Mouse (Mus musculus) gastrocnemius, adult 2 months (tissue): ENCODE data around the gene Adamts9. TPM values are rescaled to one million over a fixed set of nuclear protein-coding genes. Genes with fewer than 3 reads are reported as not detected.

Experiments
- DNase-seq: peaks from one replicate; pipeline ENCODE4 v3.0.0; 2022
- H3K27ac ChIP-seq: fragments of 200-600 bp; 2 replicates; pipeline ENCODE4 v1.8.1; 2022; ENCODE audit warnings: mild to moderate bottlenecking
- H3K4me3 ChIP-seq: fragments of 200-600 bp; 2 replicates; pipeline ENCODE4 v1.8.1; 2022; ENCODE audit warnings: mild to moderate bottlenecking, moderate library complexity
- CTCF ChIP-seq: fragments of 200-600 bp; IDR thresholded peaks from 2 replicates; pipeline ENCODE4 v1.8.1; 2022; ENCODE audit warnings: antibody characterized with exemption, mild to moderate bottlenecking, moderate library complexity
- intact Hi-C: fragments of 180-260 bp; cut with DNase I; formaldehyde crosslinking; loops from one replicate; pipeline ENCODE4 v1.15.1; 2025
- total RNA-seq, 2 experiments: library from RNA; stranded (reverse); gene quantifications; 2 replicates each; pipeline ENCODE4 v1.2.3; 2021

The Adamts9 gene
- total RNA-seq, 2 experiments from 2014 or later, result 8.5 to 8.9 TPM

DNA sequence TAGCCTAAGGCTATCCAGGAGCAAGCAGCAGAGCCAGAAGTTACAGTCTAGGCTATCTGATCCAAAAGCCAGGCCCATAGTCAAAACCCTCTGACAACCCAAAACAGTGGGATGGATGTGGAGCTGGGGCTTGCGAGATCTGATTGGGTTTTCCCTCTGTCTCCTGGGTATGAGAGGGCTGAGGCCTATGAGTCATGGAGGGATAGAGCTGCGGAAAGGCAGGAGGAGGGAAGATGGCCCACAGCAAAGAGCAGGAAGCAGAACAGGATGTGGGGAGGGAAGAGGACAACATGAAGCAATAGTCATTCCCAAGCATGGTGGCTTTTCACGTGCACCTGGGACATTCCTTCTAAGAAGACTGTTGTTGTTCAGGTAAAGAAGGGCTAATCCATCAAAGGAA is 32.7 kb downstream of the Adamts9 start:
- Histone ChIP-seq H3K4me3 (no peak overlapping the region), H3K27ac (no peak overlapping the region)
- TF ChIP-seq CTCF, result no peak
- intact Hi-C loops, result no loop called here
- DNase-seq, result no peak

DNA sequence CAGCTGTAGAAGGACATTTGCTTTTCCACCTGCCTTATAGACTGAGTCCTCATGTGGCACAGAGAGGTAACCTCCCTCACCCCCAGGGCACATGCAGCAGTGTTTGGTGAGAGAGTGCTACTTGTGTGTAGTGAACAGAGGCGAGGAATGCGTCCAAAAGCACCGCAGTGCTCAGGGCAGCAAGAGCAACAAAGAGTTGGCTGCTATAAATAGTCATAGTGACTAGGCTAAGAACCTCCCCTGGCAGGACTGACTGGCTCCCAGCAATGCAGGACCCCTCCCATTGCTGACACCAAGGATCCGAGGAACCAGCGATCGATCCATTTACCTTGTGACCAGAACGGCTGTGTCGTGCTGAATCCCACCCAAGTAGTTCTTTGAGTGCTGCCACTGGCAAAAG is 33.9 kb downstream of the Adamts9 start:
- Histone ChIP-seq H3K4me3 (no peak overlapping the region), H3K27ac (no peak overlapping the region)
- TF ChIP-seq CTCF, result no peak

DNA sequence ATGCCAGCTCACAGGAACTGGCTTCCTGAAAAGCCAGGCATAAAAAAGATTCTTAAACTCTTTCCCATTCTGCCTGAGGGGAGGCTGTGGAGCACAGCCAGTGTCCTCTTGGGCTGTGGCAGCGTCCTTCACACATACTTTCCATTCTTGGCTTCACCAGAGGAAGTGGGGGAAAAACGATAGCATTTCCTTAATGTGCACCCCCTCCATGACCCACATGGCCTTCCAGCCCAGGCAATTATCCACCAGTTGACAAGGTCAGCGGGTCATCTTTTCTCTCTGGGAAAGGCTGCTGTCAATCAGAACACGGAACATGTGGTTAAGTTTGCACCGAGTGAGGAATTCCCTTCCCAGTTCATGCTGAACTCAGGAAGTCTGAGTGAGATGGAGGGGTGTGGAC is 37.4 kb downstream of the Adamts9 start:
- peak; percentile 31 for TF ChIP-seq CTCF
- DNase-seq, result peak; percentile 51
- Histone ChIP-seq H3K4me3 (peak overlapping the region; percentile 3; the same call in 1 of the 2 replicates), H3K27ac (peak overlapping the region; percentile 66)
- intact Hi-C loops, result loop anchor here (2.0 kb wide), 1 partner anchor 35 kb away; no protein-coding TSS in a partner anchor

More for the DNA sequence above, 33.9 kb downstream of the Adamts9 start:
- DNase-seq, result no peak
- intact Hi-C loops, result no loop called here

DNA sequence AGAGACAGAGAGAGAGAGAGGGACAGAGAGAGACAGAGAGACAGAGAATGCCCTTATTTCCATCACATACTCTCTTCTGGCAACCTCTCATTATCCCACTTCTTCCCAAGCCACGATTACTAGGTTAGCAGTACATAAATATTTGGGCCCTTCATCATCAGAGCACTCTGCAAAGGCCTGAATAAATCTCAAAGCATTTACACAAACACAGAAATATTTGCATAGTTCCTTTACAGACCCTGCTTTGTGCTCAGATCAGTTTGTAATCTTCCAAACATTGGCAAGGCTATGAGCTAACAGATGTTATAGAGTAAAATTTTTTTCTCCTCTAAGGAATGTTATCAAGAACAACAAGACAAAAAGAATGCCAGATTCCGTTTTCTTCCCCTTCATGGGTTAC is 38.8 kb downstream of the Adamts9 start:
- H3K27ac ChIP-seq, result no peak overlapping the region
- no peak for TF ChIP-seq CTCF
- intact Hi-C loops, result no loop called here
- H3K4me3 ChIP-seq, result no peak overlapping the region
- no peak for DNase-seq

DNA sequence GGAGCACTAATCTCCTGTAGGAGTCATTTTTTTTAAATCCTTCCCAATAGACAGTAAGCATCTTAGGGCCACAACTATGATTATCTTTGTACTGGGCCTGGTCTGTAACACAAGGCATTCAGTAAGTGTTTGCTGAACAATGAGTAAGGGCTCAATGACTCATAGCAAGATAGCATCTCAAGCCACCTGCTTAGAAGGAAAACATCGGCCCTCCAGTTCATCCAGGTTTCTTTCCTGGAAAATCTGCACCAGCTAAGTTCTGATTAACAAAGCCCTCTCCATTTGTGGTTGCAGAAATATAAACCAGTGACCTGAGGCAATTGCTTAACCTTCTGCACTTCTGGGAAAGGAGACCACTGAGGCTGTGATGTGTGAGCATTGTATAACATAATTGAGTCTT is 39.3 kb downstream of the Adamts9 start:
- Histone ChIP-seq H3K27ac (no peak overlapping the region), H3K4me3 (no peak overlapping the region)
- DNase-seq, result no peak
- TF ChIP-seq CTCF, result no peak
- intact Hi-C loops, result no loop called here

DNA sequence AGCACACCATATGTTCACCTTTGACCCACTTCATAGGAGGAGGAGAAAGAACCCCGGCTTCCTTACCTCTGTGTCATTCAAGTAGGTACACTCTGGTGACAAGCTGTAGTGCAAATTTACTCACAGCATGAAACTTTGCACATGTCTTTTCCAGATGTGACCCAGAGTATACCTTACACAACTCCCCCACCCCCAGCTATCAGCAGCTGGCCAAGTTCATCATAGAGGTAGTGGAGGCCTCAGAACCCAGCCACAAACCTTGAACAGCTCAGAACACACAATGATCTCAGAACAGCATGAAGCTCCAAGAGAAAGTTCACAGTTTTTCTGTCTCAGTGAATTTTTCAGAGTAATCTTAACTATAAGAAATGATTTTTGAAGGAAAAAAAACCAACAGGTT is 51.8 kb downstream of the Adamts9 start:
- H3K4me3 ChIP-seq, result no peak overlapping the region
- H3K27ac ChIP-seq, result no peak overlapping the region
- intact Hi-C loops, result no loop called here
- no peak for DNase-seq
- no peak for TF ChIP-seq CTCF

DNA sequence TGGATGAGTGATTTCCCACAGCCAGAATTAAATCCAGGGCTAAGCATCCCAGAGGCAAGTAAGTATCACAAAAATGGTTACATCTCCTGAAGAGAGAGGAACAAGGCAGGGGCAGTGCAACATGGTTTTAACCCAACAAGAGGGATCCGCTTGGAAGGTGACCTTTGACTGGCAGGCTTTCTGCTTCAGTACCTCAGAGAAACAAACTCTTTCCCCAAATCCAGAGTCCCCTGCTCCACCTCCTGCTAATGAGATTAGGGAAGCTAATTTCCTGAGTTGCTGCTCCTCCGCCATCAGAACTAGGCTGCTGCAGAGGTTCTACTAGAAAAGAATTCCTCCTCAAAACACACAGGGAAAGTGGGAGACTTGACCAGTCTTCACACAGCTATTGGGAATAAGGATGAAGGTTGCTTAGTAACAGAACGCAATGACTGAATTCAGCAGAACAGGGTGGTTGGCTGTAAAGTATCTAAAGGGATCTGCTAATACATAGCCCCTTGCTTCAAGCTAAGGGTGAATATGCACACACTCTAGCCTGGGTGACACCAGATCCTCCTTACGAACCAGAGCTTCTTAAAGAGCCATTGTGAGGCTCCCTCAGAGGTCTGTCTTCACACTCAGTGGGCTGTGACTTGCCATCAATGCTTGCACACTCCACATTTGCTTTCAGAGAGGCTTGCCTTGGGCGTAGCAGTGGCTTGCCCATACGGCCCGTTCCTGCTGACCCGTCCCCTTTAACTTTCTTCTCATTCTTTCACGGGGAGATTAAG is 60.0 kb downstream of the Adamts9 start:
- no peak overlapping the region for H3K27ac ChIP-seq
- no peak for TF ChIP-seq CTCF
- DNase-seq, result no peak
- H3K4me3 ChIP-seq, result no peak overlapping the region
- intact Hi-C loops, result no loop called here

DNA sequence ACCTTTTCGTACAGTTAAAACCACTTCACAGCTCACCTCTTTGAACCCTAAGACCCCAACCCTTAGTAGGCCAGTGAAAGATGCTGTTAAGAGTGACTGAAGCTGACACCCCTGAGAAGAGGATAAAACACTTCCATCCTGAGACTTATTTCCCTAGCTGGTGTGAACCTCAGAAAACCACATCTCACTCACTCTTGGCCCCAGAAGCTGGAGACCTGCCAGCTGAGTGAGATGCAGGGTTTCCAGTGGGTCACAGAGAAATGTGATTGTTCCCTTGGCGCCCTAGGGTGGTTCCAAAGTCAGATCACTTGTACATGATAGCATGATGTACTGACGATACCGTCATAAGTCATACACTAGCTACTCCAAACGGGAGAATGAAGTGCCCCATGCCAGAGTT is 60.8 kb downstream of the Adamts9 start:
- no peak for TF ChIP-seq CTCF
- no peak for DNase-seq
- intact Hi-C loops, result no loop called here
- Histone ChIP-seq H3K4me3 (no peak overlapping the region), H3K27ac (no peak overlapping the region)

DNA sequence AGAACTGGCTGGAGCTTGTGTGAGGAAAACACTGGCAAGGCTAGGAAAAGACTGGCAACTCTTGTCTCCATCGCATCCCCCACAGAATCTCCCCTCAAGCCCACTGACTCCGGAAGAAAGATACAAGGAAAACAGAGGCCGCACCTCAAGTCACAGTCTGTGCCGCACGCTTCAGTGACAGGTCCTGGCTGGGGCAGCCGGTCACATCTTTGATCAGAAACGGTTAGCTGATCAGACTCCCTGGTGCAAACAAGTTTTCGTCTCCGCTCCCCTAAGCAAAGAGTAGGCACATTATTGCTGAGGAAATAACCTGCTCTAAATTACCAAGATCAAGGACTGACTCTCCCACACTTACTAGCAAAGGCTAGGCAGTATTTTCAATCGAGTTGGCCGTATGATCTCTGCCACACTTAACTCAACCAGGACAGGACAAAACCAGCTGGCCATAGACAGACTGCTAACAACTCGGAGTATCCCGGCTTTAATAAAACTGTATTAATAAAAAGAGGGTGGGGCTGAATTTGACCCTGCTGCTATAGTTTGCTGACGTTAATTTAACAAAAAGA is 63.5 kb downstream of the Adamts9 start:
- intact Hi-C loops, result no loop called here
- DNase-seq, result no peak
- TF ChIP-seq CTCF, result no peak
- no peak overlapping the region for H3K27ac ChIP-seq
- H3K4me3 ChIP-seq, result no peak overlapping the region

DNA sequence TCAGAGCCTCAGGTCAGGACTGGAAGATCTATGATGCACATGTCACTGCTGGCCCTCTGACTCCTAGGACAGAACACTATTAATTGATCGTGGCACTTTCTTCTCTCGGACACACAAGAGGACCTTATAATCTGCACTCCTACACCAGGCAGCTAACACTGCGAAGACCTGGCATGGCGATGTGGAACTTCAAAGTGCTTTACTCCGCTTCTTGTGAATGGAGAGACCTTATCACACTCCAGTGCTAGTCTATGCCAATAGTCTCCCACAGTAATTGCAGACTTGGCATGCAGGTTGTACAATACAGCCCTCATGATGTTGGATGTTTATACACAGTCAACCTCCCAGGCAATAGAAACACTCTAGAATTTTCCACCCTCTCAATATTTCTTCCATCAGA is 64.5 kb downstream of the Adamts9 start:
- intact Hi-C loops, result no loop called here
- no peak for DNase-seq
- Histone ChIP-seq H3K4me3 (no peak overlapping the region), H3K27ac (no peak overlapping the region)
- no peak for TF ChIP-seq CTCF

DNA sequence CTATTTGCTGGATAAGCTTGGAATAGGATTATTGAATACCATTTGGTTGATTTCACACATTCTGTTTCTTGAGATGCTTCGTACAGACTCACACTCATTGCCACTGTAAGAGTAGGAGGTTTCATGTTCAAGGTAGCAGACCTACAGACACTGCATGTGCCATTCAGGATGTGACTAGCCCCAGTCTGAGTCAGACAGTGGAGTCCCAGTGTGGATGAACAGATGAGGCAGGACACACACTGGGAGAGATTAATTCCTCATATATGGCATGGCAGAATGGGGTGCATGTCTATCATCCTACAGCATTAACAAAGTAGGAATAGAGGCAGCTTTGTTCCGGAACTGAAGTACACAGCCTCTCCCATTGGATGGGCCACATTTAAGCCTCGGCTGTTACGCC is 66.1 kb downstream of the Adamts9 start:
- no peak for DNase-seq
- intact Hi-C loops, result no loop called here
- H3K27ac ChIP-seq, result no peak overlapping the region
- no peak for TF ChIP-seq CTCF
- H3K4me3 ChIP-seq, result no peak overlapping the region

DNA sequence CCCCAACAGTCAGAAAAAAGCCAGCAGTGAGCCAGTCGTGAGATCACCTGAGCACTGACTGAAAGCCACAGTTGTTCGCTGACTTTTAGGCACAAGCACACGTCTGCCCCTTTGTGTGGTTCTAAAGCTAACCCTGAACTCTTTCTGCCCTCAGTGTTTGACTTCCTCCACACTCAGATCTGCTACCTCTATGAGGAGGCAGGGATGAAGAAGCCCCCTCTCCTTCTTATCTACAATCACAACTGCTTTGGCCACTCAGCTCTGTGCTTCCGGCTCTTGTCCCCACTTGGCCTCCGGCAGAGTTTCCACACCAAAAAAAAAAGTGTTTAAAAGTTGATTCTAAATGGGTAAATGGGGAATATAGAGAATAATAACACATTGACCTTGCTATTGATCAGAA is 67.2 kb downstream of the Adamts9 start:
- Histone ChIP-seq H3K27ac (peak overlapping the region; percentile 68), H3K4me3 (no peak overlapping the region)
- intact Hi-C loops, result no loop called here
- DNase-seq, result no peak
- no peak for TF ChIP-seq CTCF

DNA sequence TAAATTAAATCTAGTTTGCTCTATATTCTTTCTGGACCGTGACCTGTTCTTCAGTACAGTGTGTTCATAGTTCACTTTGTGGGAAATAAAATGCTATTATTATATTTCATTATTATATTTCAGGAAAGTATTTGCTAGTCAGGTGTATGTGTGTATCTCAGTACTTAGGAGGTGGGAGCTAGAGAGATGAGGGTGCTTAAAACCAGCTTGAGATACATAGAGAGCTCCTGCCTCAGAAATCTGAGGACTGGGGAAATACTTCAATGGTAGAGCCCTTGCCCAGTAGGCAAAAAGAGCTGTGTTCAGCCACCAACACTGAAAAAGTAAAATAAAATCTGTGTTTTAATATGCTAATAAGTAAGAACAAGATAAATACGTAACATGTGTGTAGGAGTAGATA is 68.0 kb downstream of the Adamts9 start:
- peak overlapping the region; percentile 68 for H3K27ac ChIP-seq
- DNase-seq, result no peak
- intact Hi-C loops, result no loop called here
- no peak for TF ChIP-seq CTCF
- H3K4me3 ChIP-seq, result no peak overlapping the region

DNA sequence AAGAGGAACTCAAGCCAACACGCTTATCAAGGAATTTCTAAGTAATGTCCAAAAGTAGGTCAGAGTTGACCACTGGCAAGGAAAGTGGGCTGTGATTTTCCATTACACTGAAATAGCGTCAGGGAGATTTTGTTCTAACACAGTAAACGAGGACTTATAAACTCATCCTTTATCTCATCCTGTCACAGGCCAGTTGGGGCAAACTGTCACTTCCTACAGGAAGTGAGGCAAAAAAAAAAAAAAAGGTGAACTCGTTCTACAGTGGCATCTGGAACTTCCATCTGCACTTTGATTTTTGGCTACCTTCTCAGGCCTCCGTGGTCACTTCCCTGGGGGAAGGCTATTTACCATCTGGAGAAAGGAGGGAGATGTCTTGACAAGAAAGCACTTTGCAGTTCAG is 68.4 kb downstream of the Adamts9 start:
- H3K27ac ChIP-seq, result peak overlapping the region; percentile 68

More for the DNA sequence above, 68.4 kb downstream of the Adamts9 start:
- intact Hi-C loops, result loop anchor here (5.0 kb wide), 2 partner anchors 67 to 88 kb away; partner anchors contain the start of gene Adamts9
- no peak for DNase-seq
- no peak for TF ChIP-seq CTCF
- no peak overlapping the region for H3K4me3 ChIP-seq
